Mouse (Mus musculus) bone marrow, adult 2 months (tissue): ENCODE results near the gene Tyrobp. TPM values are rescaled to one million over a fixed set of nuclear protein-coding genes. Genes with fewer than 3 reads are reported as not detected.

Experiments
- H3K27ac ChIP-seq: fragments of 200-500 bp; 2 replicates; pipeline ENCODE4 v1.5.1; 2012; ENCODE audit warnings: low read depth, mild to moderate bottlenecking, control low read depth, inconsistent platforms, low read length; ENCODE audit not compliant: control insufficient read depth, poor library complexity, insufficient read depth
- H3K4me1 ChIP-seq: fragments of 200-500 bp; 2 replicates; pipeline ENCODE4 v1.6.1; 2011; ENCODE audit warnings: low read length; ENCODE audit not compliant: control insufficient read depth, insufficient read depth
- H3K4me3 ChIP-seq: fragments of 200-500 bp; replicated peaks from 2 replicates; pipeline ENCODE3; 2011; ENCODE audit warnings: mild to moderate bottlenecking, low read depth, low read length, control low read depth; ENCODE audit not compliant: control insufficient read depth
- CTCF ChIP-seq: fragments of 200-500 bp; IDR thresholded peaks from 2 replicates; pipeline ENCODE4 v1.5.1; 2011; ENCODE audit warnings: low read length, control low read depth; ENCODE audit not compliant: control insufficient read depth, insufficient read depth
- POLR2A ChIP-seq: fragments of 200-500 bp; IDR thresholded peaks from 2 replicates; pipeline ENCODE4 v1.6.1; 2011; ENCODE audit warnings: low read depth, mild to moderate bottlenecking, control low read depth, low read length, borderline replicate concordance; ENCODE audit not compliant: control insufficient read depth
- WGBS: fragments of 180-500 bp; shearing (Covaris S2); methylation state at CpG from one replicate; pipeline ENCODE4 v1.1.7; 2018; 5-methylcytosine and 5-hydroxymethylcytosine counted together
- polyA plus RNA-seq: library from polyadenylated mRNA; stranded (reverse); fragments of >200 nt; gene quantifications from 2 replicates; pipeline ENCODE4 v1.2.4, GENCODE M21; 2011; ENCODE audit warnings: low replicate concordance; ENCODE audit not compliant: missing spikeins, insufficient read depth, insufficient read length

Gene Tyrobp
- polyA plus RNA-seq, 1 experiment: 433 TPM

DNA sequence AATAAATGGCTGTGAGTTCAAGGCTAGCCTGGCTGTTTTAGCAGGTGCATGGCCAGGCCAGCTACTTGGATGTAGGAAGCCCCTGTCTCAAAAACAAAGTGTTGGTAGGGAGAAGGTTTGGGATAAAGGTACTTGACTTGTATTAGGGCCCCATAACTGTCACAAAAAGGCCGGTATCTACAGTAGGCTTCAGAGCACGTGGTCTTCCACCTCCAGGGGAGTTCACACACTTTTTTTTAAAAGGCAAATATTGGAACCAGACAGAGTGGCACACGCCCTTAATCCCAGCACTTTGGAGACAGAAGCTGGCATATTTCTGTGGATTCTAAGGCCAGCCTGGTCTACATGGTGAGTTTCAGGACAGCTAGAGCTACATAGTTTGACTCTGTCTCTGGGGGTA lies 7.1 kb downstream of the Tyrobp start:
- TF ChIP-seq POLR2A (no peak), CTCF (no peak)
- peak overlapping the region; percentile 58 for H3K4me3 ChIP-seq
- peak overlapping the region; percentile 91; the same call in 1 of the 2 replicates for H3K27ac ChIP-seq
- peaks cover 2% of the 10 kb centered on the region; the same call in 1 of the 2 replicates for H3K4me1 ChIP-seq
- WGBS: 37% methylated on average over 3 of the region's 3 CpGs

DNA sequence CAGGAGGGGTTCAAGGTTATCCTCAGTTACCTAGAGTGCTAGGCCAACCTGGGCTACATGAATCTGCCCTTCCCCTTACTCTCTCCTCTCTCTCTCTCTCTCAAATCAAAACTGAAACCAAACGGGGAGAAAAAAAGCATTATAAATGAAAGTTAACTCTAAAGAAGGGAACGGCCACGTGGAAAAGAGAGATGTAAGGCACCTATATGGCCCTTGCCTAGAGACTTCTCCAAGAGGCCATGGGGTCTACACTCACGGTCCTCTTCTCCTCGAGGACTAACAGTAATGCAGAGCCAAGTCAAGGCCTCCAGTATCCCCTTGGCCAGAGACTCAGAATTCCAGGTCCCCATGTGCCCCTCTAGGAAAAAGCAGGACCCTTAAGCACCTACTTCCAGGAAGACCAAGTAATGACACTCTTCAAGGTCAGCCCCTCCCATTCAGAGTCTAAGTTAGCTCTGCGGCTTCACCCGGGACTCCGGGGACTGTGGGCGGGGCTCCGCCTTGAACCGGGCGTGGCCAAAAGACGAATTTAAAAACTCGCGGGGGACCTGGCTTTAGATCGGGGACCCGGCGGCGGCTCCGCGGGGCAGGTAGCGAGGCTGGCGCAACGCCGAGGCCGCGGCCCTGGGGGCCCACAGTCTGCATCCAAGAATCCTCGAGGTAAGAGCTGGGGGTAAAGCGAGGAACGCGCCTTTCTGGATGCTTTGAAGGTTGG lies 7.8 kb downstream of the Tyrobp start, which contains the start of gene Nfkbid:
Nfkbid (plus strand) TSS at position 558 of the 715 bp plus-strand sequence.
- H3K27ac ChIP-seq: peak within 1 kb of the TSS; percentile 92
- peak within 1 kb of the TSS; percentile 86 for H3K4me3 ChIP-seq
- WGBS: under 1% methylated on average over 31 of the region's 31 CpGs
- TF ChIP-seq POLR2A: peak; percentile 72; the same call in 1 of the 2 replicates
- no peak for TF ChIP-seq CTCF
- peaks cover 2% of the 10 kb centered on the region; the same call in 1 of the 2 replicates for H3K4me1 ChIP-seq

DNA sequence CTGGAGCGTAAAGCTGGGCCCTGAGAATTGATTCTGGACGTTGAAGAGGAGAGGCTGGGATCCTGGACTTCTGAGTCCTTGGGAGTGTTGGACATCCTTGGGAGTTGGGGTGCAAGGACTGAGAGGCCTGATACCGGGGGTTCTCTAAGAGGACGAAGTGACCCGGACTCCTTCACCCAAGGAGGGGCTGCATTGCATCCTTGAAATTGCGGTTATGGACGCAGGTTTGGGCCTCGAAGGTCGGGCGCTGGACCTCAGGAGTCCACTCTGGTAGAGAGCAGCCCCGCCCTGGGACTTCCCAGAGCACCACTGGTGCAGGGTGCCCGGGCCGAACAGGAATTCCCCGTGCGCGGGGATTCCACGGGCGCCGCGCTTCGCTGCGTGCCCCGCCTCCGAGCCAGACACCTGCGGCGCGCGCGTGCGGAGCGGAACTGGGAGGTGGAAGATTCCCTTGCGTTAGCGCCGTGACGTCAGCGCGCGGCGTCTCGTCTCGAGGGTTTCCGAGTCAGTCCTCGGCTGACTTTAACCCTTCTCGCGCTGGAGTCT lies 8.4 kb downstream of the Tyrobp start:
- Histone ChIP-seq H3K4me1 (peaks cover 2% of the 10 kb centered on the region; the same call in 1 of the 2 replicates), H3K27ac (peak overlapping the region; percentile 92), H3K4me3 (peak overlapping the region; percentile 86)
- under 1% methylated on average over 45 of the region's 45 CpGs for WGBS
- TF ChIP-seq CTCF: no peak
- TF ChIP-seq POLR2A: peak; percentile 60; the same call in 1 of the 2 replicates

GRCm38 (mm10) chr7:30422560-30422959 lies 9.0 kb downstream of the Tyrobp start:
- 2% methylated on average over 9 of the region's 9 CpGs for WGBS
- peaks cover 2% of the 10 kb centered on the region; the same call in 1 of the 2 replicates for H3K4me1 ChIP-seq
- H3K4me3 ChIP-seq: peak overlapping the region; percentile 86
- H3K27ac ChIP-seq: peak overlapping the region; percentile 92
- no peak for TF ChIP-seq POLR2A
- no peak for TF ChIP-seq CTCF

GRCm38 (mm10) chr7:30423071-30423641 lies 9.6 kb downstream of the Tyrobp start:
- WGBS: 2% methylated on average over 23 of the region's 23 CpGs
- TF ChIP-seq POLR2A (peak; percentile 46; the same call in 1 of the 2 replicates), CTCF (no peak)

GRCm38 (mm10) chr7:30429327-30429726 lies 15.8 kb downstream of the Tyrobp start:
- Histone ChIP-seq H3K4me3 (no peak overlapping the region), H3K27ac (no peak overlapping the region), H3K4me1 (peaks cover 1% of the 10 kb centered on the region; the same call in 1 of the 2 replicates)
- TF ChIP-seq POLR2A: no peak
- no peak for TF ChIP-seq CTCF

More at GRCm38 (mm10) chr7:30423071-30423641, 9.6 kb downstream of the Tyrobp start:
- H3K4me3 ChIP-seq: peak overlapping the region; percentile 86
- H3K27ac ChIP-seq: peak overlapping the region; percentile 92
- H3K4me1 ChIP-seq: peaks cover 2% of the 10 kb centered on the region; the same call in 1 of the 2 replicates

GRCm38 (mm10) chr7:30430191-30430590 lies 16.6 kb downstream of the Tyrobp start:
- WGBS: 27% methylated on average over 2 of the region's 2 CpGs
- no peak for TF ChIP-seq POLR2A
- no peak for TF ChIP-seq CTCF
- H3K27ac ChIP-seq: 0 out of 2 replicates have a peak overlapping the region, but pooled peaks have one; percentile 28
- peaks cover 1% of the 10 kb centered on the region; the same call in 1 of the 2 replicates for H3K4me1 ChIP-seq
- H3K4me3 ChIP-seq: no peak overlapping the region

- 2% methylated on average over 3 of the region's 3 CpGs for WGBS
- TF ChIP-seq POLR2A (no peak), CTCF (peak; percentile 67)
- Histone ChIP-seq H3K4me3 (no peak overlapping the region), H3K4me1 (peaks cover 1% of the 10 kb centered on the region; the same call in 1 of the 2 replicates), H3K27ac (no peak overlapping the region)
Observed at GRCm38 (mm10) chr7:30431793-30432192, 18.2 kb downstream of the Tyrobp start.
